Mouse (Mus musculus) stomach, postnatal 0 days (tissue): ENCODE measurements around the gene Cep95. TPM values are rescaled to one million over a fixed set of nuclear protein-coding genes. Genes with fewer than 3 reads are reported as not detected.
"Not testable (repeated sequence)": the region's sequence is repeated elsewhere in the genome, so short reads cannot be mapped to it uniquely, and the experiment has no call there.

Experiments used
- ATAC-seq: fragments of 200-750 bp; cut with Nextera tagmentation; 2 replicates; pipeline ENCODE4 v1.8.0; 2017; ENCODE audit not compliant: low FRiP score, low TSS enrichment
- DNase-seq: peaks from one replicate; pipeline ENCODE4 v3.0.0-alpha.2; 2016; ENCODE audit warnings: low spot score
- H3K27ac ChIP-seq: fragments of 300-500 bp; sonication (generic); replicated peaks from 2 replicates; pipeline ENCODE4 v1.5.1; 2014; ENCODE audit warnings: mild to moderate bottlenecking, control low read depth
- H3K27me3 ChIP-seq: fragments of 300-500 bp; sonication (generic); 2 replicates; pipeline ENCODE4 v1.6.1; 2014; ENCODE audit warnings: low read length; ENCODE audit not compliant: control insufficient read depth, insufficient read depth
- H3K36me3 ChIP-seq: fragments of 300-500 bp; sonication (generic); 2 replicates; pipeline ENCODE4 v1.6.1; 2014; ENCODE audit warnings: low read length, mixed read lengths; ENCODE audit not compliant: control insufficient read depth, insufficient read depth
- H3K4me1 ChIP-seq: fragments of 300-500 bp; sonication (generic); replicated peaks from 2 replicates; pipeline ENCODE4 v1.6.1; 2014; ENCODE audit warnings: antibody characterized with exemption; ENCODE audit not compliant: control insufficient read depth, insufficient read depth
- H3K4me2 ChIP-seq: fragments of 300-500 bp; sonication (generic); replicated peaks from 2 replicates; pipeline ENCODE4 v1.6.1; 2014; ENCODE audit warnings: low read depth, mild to moderate bottlenecking, control low read depth, moderate library complexity
- H3K4me3 ChIP-seq: fragments of 300-500 bp; sonication (generic); 2 replicates; pipeline ENCODE4 v1.5.1; 2014; ENCODE audit warnings: low read depth, low read length, control low read depth
- H3K9ac ChIP-seq: fragments of 300-500 bp; sonication (generic); 2 replicates; pipeline ENCODE4 v1.6.1; 2014; ENCODE audit warnings: mild to moderate bottlenecking, low read length, control low read depth, mixed read lengths
- H3K9me3 ChIP-seq: fragments of 300-500 bp; sonication (generic); 2 replicates; pipeline ENCODE4 v1.6.1; 2016; ENCODE audit warnings: low read length; ENCODE audit not compliant: control insufficient read depth
- CTCF ChIP-seq: IDR thresholded peaks from 2 replicates; pipeline ENCODE4 v1.5.1; 2016; ENCODE audit warnings: antibody characterized with exemption, low read depth, mild to moderate bottlenecking, moderate library complexity
- EP300 ChIP-seq: optimal IDR thresholded peaks from 2 replicates; pipeline ENCODE3; 2016; ENCODE audit warnings: antibody characterized with exemption
- WGBS: fragments of 180-500 bp; shearing (Covaris S2); extraction: QIAGEN DNeasy Blood & Tissue Kit; methylation state at CpG from one replicate; pipeline ENCODE4 v1.1.7; 2014; 5-methylcytosine and 5-hydroxymethylcytosine counted together
- polyA plus RNA-seq: library from polyadenylated mRNA; unstranded; fragments of >200 nt; fragmentation: Nextera tagmentation; extraction: Ambion mirVana; gene quantifications from 2 replicates; pipeline ENCODE4 v1.2.1, GENCODE M21; 2015

Gene Cep95
- polyA plus RNA-seq = 4.9 and 5.7 TPM in 2 replicates

DNA sequence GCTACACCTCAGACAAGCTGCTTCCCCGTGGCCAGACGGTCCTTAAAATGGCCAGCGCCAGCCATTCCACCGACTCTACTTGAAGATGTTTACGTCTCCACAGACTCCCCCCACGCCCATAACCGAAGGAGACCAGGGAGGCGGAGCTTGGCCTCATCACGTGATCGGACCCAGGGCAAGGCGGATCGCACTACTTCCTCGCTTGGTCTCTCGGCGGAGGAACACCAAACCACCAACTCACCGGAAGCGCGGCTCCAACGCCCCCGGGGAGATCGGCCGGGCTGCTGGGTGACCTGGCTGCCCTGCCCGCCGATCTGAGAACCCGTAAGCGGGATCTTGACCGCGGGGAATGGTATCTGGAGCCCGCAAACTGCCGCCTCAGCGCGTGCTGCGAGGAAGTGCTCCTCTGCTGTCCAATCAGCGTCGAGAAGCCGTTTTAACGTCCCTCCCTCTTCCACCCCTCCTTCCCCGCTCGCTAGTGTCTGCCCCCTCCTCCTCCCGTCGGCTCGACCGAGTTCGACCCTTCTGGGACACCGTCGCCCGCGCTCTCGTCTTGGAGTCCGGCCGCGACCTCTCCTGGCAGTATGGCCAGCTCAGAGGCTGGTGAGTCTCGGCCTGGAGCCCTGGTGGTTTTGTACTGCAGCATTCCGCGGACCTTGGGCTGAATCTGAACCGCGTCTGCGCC lies at the start of gene Cep95, which contains the start of gene Ddx5:
Gene Cep95 (plus strand): TSS at position 478 of the 685 bp plus-strand sequence.
Gene Ddx5 (minus strand): TSS at position 411 of the 685 bp plus-strand sequence.
- H3K9ac ChIP-seq = peak within 1 kb of the TSS; percentile 100
- peak; percentile 92 for ATAC-seq
- peak within 1 kb of the TSS; percentile 100 for H3K27ac ChIP-seq
- peak; percentile 98 for DNase-seq
- no peaks in the 10 kb centered on the region for H3K4me1 ChIP-seq
- H3K27me3 ChIP-seq = no peaks in the 10 kb centered on the region
- peaks cover 9% of the 10 kb centered on the region; the same call in 1 of the 2 replicates for H3K36me3 ChIP-seq
- TF ChIP-seq CTCF = peak; percentile 64
- TF ChIP-seq EP300 = no peak
- peak within 1 kb of the TSS; percentile 93 for H3K4me3 ChIP-seq
- H3K4me2 ChIP-seq = peak within 1 kb of the TSS; percentile 68
- under 1% methylated on average over 58 of the region's 58 CpGs for WGBS
- H3K9me3 ChIP-seq = no peaks in the 10 kb centered on the region

DNA sequence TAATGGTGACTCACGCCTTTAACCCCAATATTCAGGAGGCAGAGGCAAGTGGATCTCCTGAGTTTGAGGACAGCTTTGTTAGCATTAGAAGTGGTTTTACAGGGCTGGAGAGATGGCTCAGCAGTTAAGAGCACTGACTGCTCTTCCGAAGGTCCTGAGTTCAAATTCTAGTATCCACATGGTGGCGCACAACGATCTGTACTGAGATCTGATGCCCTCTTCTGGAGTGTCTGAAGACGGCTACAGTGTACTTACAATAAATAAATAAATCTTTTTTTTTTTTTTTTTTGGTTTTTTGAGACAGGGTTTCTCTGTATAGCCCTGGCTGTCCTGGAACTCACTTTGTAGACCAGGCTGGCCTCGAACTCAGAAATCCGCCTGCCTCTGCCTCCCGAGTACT lies 48.3 kb upstream of the Cep95 start:
- ATAC-seq, DNase-seq, H3K9ac ChIP-seq, H3K4me1 ChIP-seq, H3K27me3 ChIP-seq, H3K36me3 ChIP-seq, H3K27ac ChIP-seq, H3K4me3 ChIP-seq, H3K4me2 ChIP-seq, H3K9me3 ChIP-seq: not testable (repeated sequence)
- WGBS = 92% methylated on average over 5 of the region's 8 CpGs
- TF ChIP-seq CTCF = peak; percentile 21; the same call in 1 of the 2 replicates

DNA sequence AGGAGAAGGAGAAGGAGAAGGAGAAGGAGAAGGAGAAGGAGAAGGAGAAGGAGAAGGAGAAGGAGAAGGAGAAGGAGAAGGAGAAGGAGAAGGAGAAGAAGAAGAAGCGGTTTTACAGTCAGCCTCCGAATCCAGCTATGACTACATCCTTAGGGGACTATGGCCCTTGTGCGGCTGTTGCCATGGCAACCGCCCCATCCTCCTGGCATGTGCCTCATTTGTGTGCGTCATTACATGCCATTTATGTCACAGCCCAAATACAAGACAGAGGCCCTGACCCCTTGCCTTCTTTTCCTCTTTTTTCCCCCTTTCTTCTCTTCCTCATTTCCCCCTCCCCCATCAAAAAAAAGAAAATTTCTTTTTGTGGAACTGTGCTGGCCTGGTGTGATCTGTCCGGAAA lies 47.8 kb upstream of the Cep95 start:
- Histone ChIP-seq H3K4me1 (no peaks in the 10 kb centered on the region), H3K36me3 (no peaks in the 10 kb centered on the region), H3K9me3 (no peaks in the 10 kb centered on the region), H3K27me3 (no peaks in the 10 kb centered on the region), H3K27ac (no peak overlapping the region), H3K4me3 (no peak overlapping the region), H3K9ac (no peak overlapping the region), H3K4me2 (no peak overlapping the region)
- WGBS = 75% methylated on average over 6 of the region's 6 CpGs
- TF ChIP-seq CTCF (no peak), EP300 (no peak)
- ATAC-seq = no peak
- no peak for DNase-seq

DNA sequence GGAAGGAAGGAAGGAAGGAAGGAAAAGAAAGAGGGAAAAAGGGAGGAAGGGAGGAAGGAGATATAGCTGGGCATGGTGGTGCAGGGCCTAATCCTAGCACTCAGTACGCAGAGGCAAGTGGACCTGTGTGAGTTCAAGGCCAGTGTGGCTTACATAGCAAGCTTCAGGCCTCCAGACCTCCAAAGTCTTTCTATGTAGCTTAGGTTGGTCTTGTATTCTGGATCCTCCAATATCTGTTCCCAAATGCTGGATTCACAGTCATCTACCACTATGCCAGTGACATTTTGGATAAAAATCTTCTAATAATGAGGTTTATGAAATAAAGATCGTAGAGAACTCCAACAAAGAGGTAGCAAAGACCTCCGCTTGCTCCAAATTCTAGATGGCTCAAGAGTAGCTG lies 47.2 kb upstream of the Cep95 start:
- Histone ChIP-seq H3K36me3 (no peaks in the 10 kb centered on the region), H3K4me2 (no peak overlapping the region)
- TF ChIP-seq EP300 (no peak), CTCF (no peak)

DNA sequence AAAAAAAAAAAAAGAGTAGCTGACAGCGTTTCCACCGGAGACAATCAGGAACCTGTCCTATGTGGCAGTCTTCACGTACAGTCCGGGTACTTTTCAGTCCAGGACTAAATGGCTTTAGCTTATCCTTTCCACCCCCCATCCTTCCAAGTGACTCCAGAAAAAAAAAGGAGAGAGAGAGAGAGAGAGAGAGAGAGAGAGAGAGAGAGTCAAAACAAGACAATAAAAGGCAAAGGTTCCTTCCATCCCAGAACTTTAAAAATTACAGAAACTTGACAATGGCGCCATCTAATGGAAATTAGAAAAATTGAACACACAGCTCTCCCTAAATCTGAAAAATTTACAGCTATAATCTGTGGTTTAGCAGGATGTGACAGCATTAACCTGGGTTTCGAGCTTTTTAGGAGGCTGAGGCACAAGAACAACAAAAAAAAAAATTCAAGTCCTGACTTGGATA lies 46.6 kb upstream of the Cep95 start:
- 43% methylated on average over 6 of the region's 6 CpGs for WGBS

More for the DNA sequence above, 47.2 kb upstream of the Cep95 start:
- Histone ChIP-seq H3K27me3 (no peaks in the 10 kb centered on the region), H3K27ac (no peak overlapping the region), H3K9ac (no peak overlapping the region), H3K4me1 (no peaks in the 10 kb centered on the region), H3K4me3 (no peak overlapping the region), H3K9me3 (no peaks in the 10 kb centered on the region)
- WGBS = 93% methylated on average over 3 of the region's 3 CpGs
- DNase-seq (no peak), ATAC-seq (no peak)

DNA sequence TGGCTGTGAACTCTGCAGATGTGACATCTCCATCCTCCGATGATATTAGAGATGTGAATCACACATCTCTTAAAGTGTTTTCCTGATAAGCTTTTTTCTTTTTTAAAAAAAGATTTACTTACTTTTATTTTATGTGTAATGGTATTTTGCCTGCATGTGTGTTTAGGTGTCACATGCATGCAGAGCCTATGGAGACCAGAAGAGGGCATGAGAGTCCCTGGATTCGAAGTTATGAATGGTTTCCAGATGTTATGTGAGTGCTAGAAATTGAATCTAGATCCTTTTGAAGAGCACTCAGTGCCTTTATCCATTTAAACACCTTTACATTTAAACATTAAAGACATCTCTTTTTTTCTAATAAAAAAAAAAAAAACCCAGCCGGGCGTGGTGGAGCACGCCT lies 44.1 kb upstream of the Cep95 start:
- H3K4me1 ChIP-seq = no peaks in the 10 kb centered on the region
- H3K27ac ChIP-seq = no peak overlapping the region
- no peak overlapping the region for H3K9ac ChIP-seq
- no peaks in the 10 kb centered on the region for H3K36me3 ChIP-seq
- no peak overlapping the region for H3K4me3 ChIP-seq
- WGBS = 84% methylated on average over 5 of the region's 5 CpGs
- H3K27me3 ChIP-seq = no peaks in the 10 kb centered on the region
- TF ChIP-seq CTCF (peak; percentile 63), EP300 (no peak)
- H3K9me3 ChIP-seq = no peaks in the 10 kb centered on the region
- DNase-seq (no peak), ATAC-seq (no peak)
- H3K4me2 ChIP-seq = no peak overlapping the region

More for the DNA sequence above, 46.6 kb upstream of the Cep95 start:
- Histone ChIP-seq H3K9ac (no peak overlapping the region), H3K4me1 (no peaks in the 10 kb centered on the region), H3K4me2 (no peak overlapping the region), H3K27me3 (no peaks in the 10 kb centered on the region), H3K36me3 (no peaks in the 10 kb centered on the region), H3K4me3 (no peak overlapping the region), H3K9me3 (no peaks in the 10 kb centered on the region), H3K27ac (no peak overlapping the region)
- ATAC-seq (no peak), DNase-seq (no peak)
- TF ChIP-seq EP300 (no peak), CTCF (peak; percentile 82)

DNA sequence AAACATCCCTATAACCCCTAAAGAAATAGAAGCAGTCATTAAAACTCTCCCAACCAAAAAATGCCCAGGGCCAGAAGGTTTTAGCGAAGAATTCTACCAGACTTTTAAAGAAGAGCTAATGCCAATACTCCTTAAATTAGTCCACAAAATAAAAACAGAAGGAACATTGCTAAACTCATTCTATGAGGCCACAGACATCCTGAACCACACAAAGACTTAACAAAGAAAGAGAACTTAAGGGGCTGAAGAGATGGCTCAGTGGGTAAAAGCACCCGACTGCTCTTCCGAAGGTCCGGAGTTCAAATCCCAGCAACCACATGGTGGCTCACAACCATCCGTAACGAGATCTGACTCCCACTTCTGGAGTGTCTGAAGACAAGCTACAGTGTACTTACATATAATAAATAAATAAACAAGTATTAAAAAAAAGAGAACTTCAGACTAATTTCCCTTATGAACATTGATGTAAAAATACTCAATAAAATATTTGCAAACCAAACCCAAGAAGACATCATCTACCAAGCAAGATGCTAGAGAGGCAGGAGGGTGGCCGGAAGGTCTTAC lies 39.4 kb upstream of the Cep95 start:
- H3K4me2 ChIP-seq, H3K27ac ChIP-seq, H3K4me1 ChIP-seq, ATAC-seq, H3K27me3 ChIP-seq, H3K9me3 ChIP-seq, H3K36me3 ChIP-seq, DNase-seq, H3K9ac ChIP-seq, H3K4me3 ChIP-seq: not testable (repeated sequence)
- WGBS = 97% methylated on average over 7 of the region's 7 CpGs
